Mouse (Mus musculus) stomach, embryonic 14.5 days (tissue): ENCODE results near the gene Rasl10b. TPM values are rescaled to one million over a fixed set of nuclear protein-coding genes. Genes with fewer than 3 reads are reported as not detected.

Source experiments
- ATAC-seq: fragments of 200-750 bp; cut with Nextera tagmentation; 2 replicates; pipeline ENCODE4 v1.8.0; 2017; ENCODE audit warnings: low read depth, moderate TSS enrichment; ENCODE audit not compliant: insufficient number of reproducible peaks, insufficient read depth, low FRiP score
- H3K27ac ChIP-seq: fragments of 300-500 bp; sonication (generic); 2 replicates; pipeline ENCODE4 v1.5.1; 2014; ENCODE audit warnings: mild to moderate bottlenecking, low read length, moderate library complexity, mixed read lengths
- H3K27me3 ChIP-seq: fragments of 300-500 bp; sonication (generic); 2 replicates; pipeline ENCODE4 v1.6.1; 2014; ENCODE audit warnings: low read length, control low read depth, mixed read lengths; ENCODE audit not compliant: control insufficient read depth, insufficient read depth
- H3K36me3 ChIP-seq: fragments of 300-500 bp; sonication (generic); 2 replicates; pipeline ENCODE4 v1.6.1; 2014; ENCODE audit warnings: mild to moderate bottlenecking, control low read depth, low read length, moderate library complexity, mixed read lengths; ENCODE audit not compliant: control insufficient read depth, insufficient read depth
- H3K4me1 ChIP-seq: fragments of 300-500 bp; sonication (generic); 2 replicates; pipeline ENCODE4 v1.6.1; 2014; ENCODE audit warnings: low read length, control low read depth, mixed read lengths; ENCODE audit not compliant: control insufficient read depth, insufficient read depth
- H3K4me2 ChIP-seq: fragments of 300-500 bp; sonication (generic); replicated peaks from 2 replicates; pipeline ENCODE4 v1.6.1; 2014; ENCODE audit warnings: low read depth, low read length, control low read depth
- H3K4me3 ChIP-seq: fragments of 300-500 bp; sonication (generic); 2 replicates; pipeline ENCODE4 v1.5.1; 2014; ENCODE audit warnings: low read depth, low read length, control low read depth
- H3K9ac ChIP-seq: fragments of 300-500 bp; sonication (generic); replicated peaks from 2 replicates; pipeline ENCODE4 v1.6.1; 2014; ENCODE audit warnings: low read depth, mild to moderate bottlenecking, control low read depth, low read length, moderate library complexity, mixed read lengths
- H3K9me3 ChIP-seq: fragments of 300-500 bp; sonication (generic); 2 replicates; pipeline ENCODE4 v1.6.1; 2016; ENCODE audit warnings: low read depth, low read length, control low read depth; ENCODE audit not compliant: control insufficient read depth
- WGBS: fragments of 180-500 bp; shearing (Covaris S2); extraction: QIAGEN DNeasy Blood & Tissue Kit; methylation state at CpG from one replicate; pipeline ENCODE4 v1.1.7; 2014; 5-methylcytosine and 5-hydroxymethylcytosine counted together
- polyA plus RNA-seq: library from polyadenylated mRNA; unstranded; fragments of >200 nt; fragmentation: Nextera tagmentation; extraction: Ambion mirVana; gene quantifications from 2 replicates; pipeline ENCODE4 v1.2.1, GENCODE M21; 2014

Gene Rasl10b
- polyA plus RNA-seq, 1 experiment from 2014 or later: 0.62 TPM

DNA sequence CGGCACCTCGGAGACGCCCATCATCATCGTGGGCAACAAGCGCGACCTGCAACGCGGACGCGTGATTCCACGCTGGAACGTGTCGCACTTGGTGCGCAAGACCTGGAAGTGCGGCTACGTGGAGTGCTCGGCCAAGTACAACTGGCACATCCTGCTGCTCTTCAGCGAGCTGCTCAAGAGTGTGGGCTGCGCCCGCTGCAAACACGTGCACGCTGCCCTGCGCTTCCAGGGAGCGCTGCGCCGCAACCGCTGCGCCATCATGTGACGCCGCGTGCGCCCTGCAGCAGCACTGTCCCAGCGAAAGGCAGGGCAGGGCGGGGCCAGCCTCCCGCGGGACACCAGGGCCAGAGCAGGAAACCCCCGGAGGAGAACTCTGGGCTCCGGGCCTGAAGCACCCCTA, 9.6 kb downstream of the Rasl10b start:
- no peak overlapping the region for H3K4me3 ChIP-seq
- H3K4me2 ChIP-seq: no peak overlapping the region
- H3K9ac ChIP-seq: no peak overlapping the region
- no peaks in the 10 kb centered on the region for H3K36me3 ChIP-seq
- H3K27ac ChIP-seq: no peak overlapping the region
- 0 out of 2 replicates have a peak, but pooled peaks have one; percentile 29 for ATAC-seq
- peaks cover 23% of the 10 kb centered on the region for H3K27me3 ChIP-seq
- 8% methylated on average over 38 of the region's 38 CpGs for WGBS
- H3K4me1 ChIP-seq: no peaks in the 10 kb centered on the region
- no peaks in the 10 kb centered on the region for H3K9me3 ChIP-seq

DNA sequence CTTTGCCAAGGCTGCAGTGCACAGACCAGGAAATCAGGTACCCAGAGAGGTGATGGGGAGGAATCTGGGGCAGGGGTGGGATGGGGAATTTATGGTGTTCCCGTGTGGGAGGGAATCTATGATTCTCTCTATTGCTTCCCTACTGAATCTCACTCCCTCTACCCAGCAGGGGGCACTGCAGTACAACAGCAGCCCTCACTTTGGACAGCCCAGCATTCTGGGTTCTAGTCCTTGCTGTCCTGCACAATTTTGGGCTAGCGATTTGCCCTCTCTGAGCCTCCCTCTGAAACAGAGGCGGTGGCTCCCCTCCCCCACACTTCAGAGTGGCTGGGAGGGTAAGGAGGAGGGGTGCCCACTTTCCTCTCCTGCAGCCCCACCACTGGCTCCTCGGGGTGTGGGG, 11.4 kb downstream of the Rasl10b start:
- no peak for ATAC-seq
- Histone ChIP-seq H3K9ac (no peak overlapping the region), H3K27me3 (peaks cover 23% of the 10 kb centered on the region), H3K27ac (no peak overlapping the region), H3K4me3 (no peak overlapping the region), H3K36me3 (no peaks in the 10 kb centered on the region), H3K4me2 (no peak overlapping the region), H3K4me1 (no peaks in the 10 kb centered on the region), H3K9me3 (no peaks in the 10 kb centered on the region)
- 51% methylated on average over 4 of the region's 4 CpGs for WGBS

DNA sequence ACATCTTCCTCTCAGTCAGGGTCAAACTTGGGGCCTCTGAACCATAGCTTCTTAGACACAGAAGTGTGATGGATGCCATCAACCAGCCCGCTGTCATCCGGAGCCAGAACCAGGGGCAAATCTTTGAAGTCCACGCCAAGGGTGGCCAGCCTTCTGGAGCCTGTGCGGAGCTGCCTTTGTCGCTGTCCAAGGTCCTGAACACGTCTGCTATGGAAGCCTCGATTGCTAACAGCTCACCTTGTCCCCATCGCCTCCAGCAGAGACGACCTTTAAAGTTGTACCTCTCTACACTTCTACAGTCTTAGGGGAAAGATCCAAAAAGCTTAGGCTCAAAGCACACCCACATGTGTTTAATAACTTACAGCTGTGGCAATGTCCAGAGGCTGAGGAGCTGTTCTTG, 12.4 kb downstream of the Rasl10b start:
- ATAC-seq: no peak
- H3K27ac ChIP-seq: no peak overlapping the region
- no peaks in the 10 kb centered on the region for H3K4me1 ChIP-seq
- H3K9ac ChIP-seq: no peak overlapping the region
- no peak overlapping the region for H3K4me2 ChIP-seq
- H3K9me3 ChIP-seq: no peaks in the 10 kb centered on the region
- H3K27me3 ChIP-seq: peaks cover 23% of the 10 kb centered on the region
- no peaks in the 10 kb centered on the region for H3K36me3 ChIP-seq
- H3K4me3 ChIP-seq: no peak overlapping the region
- WGBS: 3% methylated on average over 9 of the region's 9 CpGs

DNA sequence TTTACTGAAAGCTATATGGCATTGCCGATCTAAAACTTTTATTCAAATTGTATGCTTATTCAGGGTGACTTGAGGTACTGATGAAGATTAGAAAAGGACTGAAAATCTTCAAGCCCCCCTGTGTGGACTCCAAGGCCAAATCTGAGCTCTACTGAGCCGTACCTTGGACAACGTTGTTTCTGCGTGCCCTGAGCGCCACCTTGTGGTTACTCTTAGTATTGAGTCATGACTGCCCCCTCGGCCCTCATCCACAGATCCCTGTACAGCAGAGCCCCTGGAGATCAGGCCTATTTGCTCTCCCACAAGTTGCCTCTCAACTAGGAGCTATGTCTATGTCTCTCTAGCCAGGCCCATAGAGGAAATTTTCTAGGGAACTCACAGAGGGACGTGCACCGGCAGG, 15.7 kb downstream of the Rasl10b start:
- WGBS: 7% methylated on average over 8 of the region's 8 CpGs

DNA sequence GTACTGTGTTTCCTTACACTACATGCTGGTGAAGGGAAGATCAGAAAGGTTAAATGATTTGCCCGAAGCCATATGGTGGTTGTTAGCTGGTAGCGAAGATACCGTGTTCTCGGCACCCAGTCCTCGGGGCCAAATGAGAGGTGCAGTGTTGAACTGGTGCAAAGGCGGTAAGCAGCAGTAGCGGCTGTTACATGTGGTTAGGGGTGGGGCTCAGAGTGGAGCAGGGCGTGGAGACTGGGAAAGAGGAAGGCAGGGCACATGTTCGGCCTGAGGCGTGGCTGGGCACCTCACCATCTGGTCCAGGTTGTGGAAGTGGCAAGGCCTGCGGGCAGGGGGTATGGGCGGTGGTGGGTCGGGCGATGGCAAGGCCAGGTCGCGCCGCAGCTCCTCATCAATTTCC, 18.0 kb downstream of the Rasl10b start:
- no peak for ATAC-seq
- Histone ChIP-seq H3K4me3 (no peak overlapping the region), H3K27ac (no peak overlapping the region), H3K27me3 (peaks cover 11% of the 10 kb centered on the region; the same call in 1 of the 2 replicates), H3K4me1 (no peaks in the 10 kb centered on the region), H3K36me3 (no peaks in the 10 kb centered on the region), H3K9me3 (no peaks in the 10 kb centered on the region), H3K9ac (no peak overlapping the region), H3K4me2 (no peak overlapping the region)
- 28% methylated on average over 17 of the region's 17 CpGs for WGBS

More for the DNA sequence above, 15.7 kb downstream of the Rasl10b start:
- ATAC-seq: no peak
- H3K4me2 ChIP-seq: no peak overlapping the region
- no peaks in the 10 kb centered on the region for H3K4me1 ChIP-seq
- H3K36me3 ChIP-seq: no peaks in the 10 kb centered on the region
- H3K9ac ChIP-seq: no peak overlapping the region
- no peaks in the 10 kb centered on the region for H3K9me3 ChIP-seq
- peaks cover 21% of the 10 kb centered on the region; the same call in 1 of the 2 replicates for H3K27me3 ChIP-seq
- no peak overlapping the region for H3K4me3 ChIP-seq
- no peak overlapping the region for H3K27ac ChIP-seq

DNA sequence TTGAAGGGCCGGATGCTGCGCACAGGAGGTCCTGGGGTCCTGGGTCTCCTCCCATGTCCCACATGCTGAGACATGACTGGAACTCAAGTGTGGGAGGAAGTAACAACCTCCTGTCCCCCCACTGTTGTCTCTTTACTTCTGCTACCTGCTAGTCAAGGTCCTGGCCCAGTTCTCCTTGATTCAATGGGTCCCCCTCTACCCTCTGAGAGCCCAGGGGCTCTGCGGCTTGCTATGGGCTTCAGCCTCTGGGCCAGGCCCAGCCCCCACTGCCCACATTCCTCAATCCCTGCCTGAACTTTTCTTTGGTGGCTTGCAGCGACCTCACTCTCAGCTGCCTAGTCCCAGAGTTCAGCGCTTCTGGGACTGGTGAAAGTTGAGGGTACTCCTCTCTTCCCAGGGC, 20.4 kb downstream of the Rasl10b start, which contains the start of gene Gas2l2:
Gene Gas2l2 (minus strand): TSS at position 101 of the 400 bp plus-strand sequence.
- Histone ChIP-seq H3K9me3 (no peaks in the 10 kb centered on the region), H3K27me3 (peaks cover 11% of the 10 kb centered on the region; the same call in 1 of the 2 replicates), H3K27ac (no peak within 1 kb of the TSS), H3K4me1 (no peaks in the 10 kb centered on the region), H3K9ac (no peak within 1 kb of the TSS), H3K4me2 (no peak within 1 kb of the TSS), H3K36me3 (no peaks in the 10 kb centered on the region), H3K4me3 (no peak within 1 kb of the TSS)
- no peak for ATAC-seq
- 50% methylated on average over 5 of the region's 5 CpGs for WGBS

DNA sequence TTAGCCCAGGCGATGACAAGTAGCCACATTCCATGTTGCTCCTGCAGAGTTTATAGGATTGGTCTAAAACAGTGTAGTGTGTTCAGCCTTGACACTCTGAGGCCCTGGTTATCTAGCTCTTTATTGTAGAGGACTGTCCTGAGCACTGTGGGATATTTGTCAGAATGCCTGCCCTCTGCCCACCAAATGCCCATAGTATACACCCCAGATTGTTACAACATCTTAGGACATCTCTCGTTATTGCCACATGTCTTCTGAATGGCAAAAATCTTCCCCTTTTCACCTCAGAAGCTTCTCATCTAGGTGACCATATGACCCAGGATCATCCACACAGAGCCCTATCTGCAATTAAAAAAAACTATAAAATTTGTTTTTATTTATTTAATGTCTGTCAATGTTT, 23.6 kb downstream of the Rasl10b start:
- Histone ChIP-seq H3K9me3 (no peaks in the 10 kb centered on the region), H3K4me1 (no peaks in the 10 kb centered on the region), H3K9ac (no peak overlapping the region), H3K4me3 (no peak overlapping the region), H3K27ac (no peak overlapping the region), H3K4me2 (no peak overlapping the region), H3K36me3 (no peaks in the 10 kb centered on the region), H3K27me3 (0 out of 2 replicates have a peak, but pooled peaks cover 2% of the 10 kb centered on the region)
- no peak for ATAC-seq
- 73% methylated on average over 2 of the region's 2 CpGs for WGBS

DNA sequence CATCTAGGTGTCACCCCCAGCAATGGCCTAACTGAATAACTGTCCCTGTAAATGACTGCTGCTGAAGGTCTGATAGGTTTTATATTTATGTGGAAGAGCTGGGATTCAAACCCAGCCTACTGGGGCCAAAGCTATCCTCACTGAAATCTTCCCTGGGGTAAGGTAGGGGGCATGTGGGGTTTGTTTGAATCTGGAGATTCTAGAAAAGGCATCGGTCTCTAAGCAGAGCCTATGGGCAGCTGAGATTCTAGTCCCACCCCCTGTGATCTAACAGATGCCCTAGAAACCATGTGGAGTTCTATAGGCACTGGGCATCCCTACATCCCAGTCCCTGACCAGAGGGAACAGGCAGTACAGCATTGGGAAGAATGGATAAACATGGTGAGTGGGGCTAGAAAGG, 28.4 kb downstream of the Rasl10b start, which contains the start of gene 1700020L24Rik:
Gene 1700020L24Rik (plus strand): TSS at position 301 of the 400 bp plus-strand sequence.
- peaks cover 13% of the 10 kb centered on the region for H3K27me3 ChIP-seq
- WGBS: 89% methylated on average over 1 of the region's 1 CpGs
- H3K9ac ChIP-seq: no peak within 1 kb of the TSS
- H3K4me2 ChIP-seq: no peak within 1 kb of the TSS
- peaks cover 3% of the 10 kb centered on the region; the same call in 1 of the 2 replicates for H3K4me1 ChIP-seq
- no peak for ATAC-seq
- H3K9me3 ChIP-seq: no peaks in the 10 kb centered on the region
- no peak within 1 kb of the TSS for H3K27ac ChIP-seq
- no peaks in the 10 kb centered on the region for H3K36me3 ChIP-seq
- no peak within 1 kb of the TSS for H3K4me3 ChIP-seq
